Mouse (Mus musculus): Measurements from ENCODE around the gene Ndufv3. TPM values are rescaled to one million over a fixed set of nuclear protein-coding genes. Genes with fewer than 3 reads are reported as not detected.

Ndufv3 gene
- polyA plus RNA-seq, 1 experiment from 2014 or later: 248 TPM

Small RNA genes lying within 50 kb of the gene (microRNA-seq; reads per million reads assigned to microRNA genes)
- gene Gm24970: not detected

Other genes starting within 250 kb of the Ndufv3 start
- 2.6 and 3.8 TPM in 2 replicates for gene Rsph1, start 242.7 kb upstream of the Ndufv3 start, polyA plus RNA-seq (2016; fragmentation: Nextera tagmentation; extraction: Ambion mirVana)
- gene Slc37a1, start 233.3 kb upstream of the Ndufv3 start, polyA plus RNA-seq (2016; fragmentation: Nextera tagmentation; extraction: Ambion mirVana): 9.4 and 10.7 TPM in 2 replicates
- 34.7 and 36.7 TPM in 2 replicates for gene Pde9a, start 133.9 kb upstream of the Ndufv3 start, polyA plus RNA-seq (2016; fragmentation: Nextera tagmentation; extraction: Ambion mirVana)
- 43.2 and 45.6 TPM in 2 replicates for gene Wdr4, start 135 bp upstream of the Ndufv3 start, polyA plus RNA-seq (2016; fragmentation: Nextera tagmentation; extraction: Ambion mirVana)
- gene Pknox1, start 44.6 kb downstream of the Ndufv3 start, polyA plus RNA-seq (2016; fragmentation: Nextera tagmentation; extraction: Ambion mirVana): 30.6 and 31.3 TPM in 2 replicates
- 2.6 and 2.7 TPM in 2 replicates for gene Cbs, start 117.1 kb downstream of the Ndufv3 start, polyA plus RNA-seq (2016; fragmentation: Nextera tagmentation; extraction: Ambion mirVana)
- 379 and 385 TPM in 2 replicates for gene U2af1, start 138.8 kb downstream of the Ndufv3 start, polyA plus RNA-seq (2016; fragmentation: Nextera tagmentation; extraction: Ambion mirVana)
- not detected in 2 replicates for gene Cryaa, start 157.7 kb downstream of the Ndufv3 start, polyA plus RNA-seq (2016; fragmentation: Nextera tagmentation; extraction: Ambion mirVana)

Measured in forebrain, embryonic 12.5 days (tissue).